Mouse (Mus musculus): ENCODE results near the gene Riok1.
A peak's percentile ranks its signal among the peaks of the same experiment; 100 is the strongest.

Riok1 gene

DNA sequence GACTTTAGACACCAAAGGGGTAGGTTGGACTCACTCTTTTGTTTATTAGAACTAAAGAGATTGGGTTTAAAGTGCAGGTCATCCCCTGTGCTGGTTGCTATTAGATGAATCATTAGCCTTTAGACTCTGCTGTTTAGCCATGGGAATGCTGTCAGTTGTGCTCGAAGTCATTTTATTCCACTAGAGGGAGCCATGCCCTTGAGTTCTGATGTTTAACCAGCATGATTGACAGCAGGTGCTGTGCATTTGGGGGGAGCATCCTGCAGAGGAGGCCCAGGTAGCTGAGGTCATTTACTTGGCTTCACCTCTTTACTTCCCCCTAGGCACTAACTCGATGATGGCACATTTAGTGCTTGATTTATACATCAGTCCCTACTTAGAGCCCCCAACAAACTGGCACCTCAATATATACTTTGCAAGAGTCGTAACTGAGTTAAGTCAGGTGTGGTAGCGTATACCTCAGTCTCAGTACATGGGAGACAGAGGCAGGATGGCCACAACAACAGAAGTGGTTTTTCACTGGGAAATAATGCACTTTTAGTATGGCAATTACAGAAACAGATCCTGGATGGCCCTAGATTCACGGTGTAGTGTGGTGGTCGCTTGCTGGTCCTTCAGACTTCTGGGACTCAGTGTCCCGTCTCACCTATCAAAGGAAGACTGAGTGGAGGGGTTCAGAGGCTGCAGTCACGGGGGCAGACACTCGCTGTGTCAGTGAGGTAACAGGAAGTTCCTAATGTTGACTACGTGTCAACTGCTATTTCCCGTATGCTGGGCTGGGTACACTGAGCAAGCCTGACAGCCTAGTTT lies 28.3 kb downstream of the Riok1 start:
- DNase-seq = peak; percentile 93

- DNase-seq = peak; percentile 30
These were observed 34.1 kb downstream of the Riok1 start for GRCm38 (mm10) chr13:38070945-38071344.

- DNase-seq = no peak
These were observed 36.8 kb downstream of the Riok1 start for GRCm38 (mm10) chr13:38073374-38074307.

DNA sequence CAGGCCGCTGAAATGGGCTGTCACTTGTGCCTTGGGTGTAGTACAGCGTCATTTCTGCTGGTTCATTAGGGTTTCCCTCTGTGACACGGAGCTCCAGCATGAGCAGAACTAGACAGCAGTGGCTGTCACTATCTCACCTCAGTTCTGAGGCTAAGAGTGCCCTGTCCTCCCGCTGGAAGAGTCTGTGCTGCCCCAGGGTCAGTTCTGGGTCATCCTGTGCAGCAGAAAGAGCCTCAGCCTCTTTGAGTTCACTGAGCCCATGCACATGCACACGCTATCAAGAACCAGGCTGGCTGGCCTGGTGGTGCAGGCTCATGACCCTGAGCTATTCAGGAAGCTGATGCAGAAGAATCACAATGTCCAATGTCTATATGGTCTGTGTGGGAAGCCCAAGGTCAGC lies 37.6 kb downstream of the Riok1 start:
- DNase-seq = no peak

DNA sequence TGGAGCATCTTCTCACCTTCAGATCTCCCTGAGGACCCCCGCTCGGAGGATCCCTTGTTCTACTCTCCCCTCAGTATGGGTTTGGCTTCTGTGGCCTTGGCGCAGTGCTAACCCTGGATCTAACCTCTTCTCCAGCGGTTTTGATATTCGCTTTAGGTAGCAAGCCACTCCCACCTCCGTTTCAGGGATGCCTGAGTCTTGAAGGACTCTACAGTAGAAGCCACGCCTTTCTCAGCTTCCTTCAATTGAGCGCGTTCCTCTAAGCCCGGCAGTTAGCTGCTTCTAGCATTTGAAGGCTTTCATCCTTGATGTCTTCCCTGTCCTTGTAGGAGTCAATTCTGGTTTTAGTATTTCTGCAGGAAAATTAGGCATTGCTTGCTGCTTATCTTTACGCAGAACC lies 40.3 kb downstream of the Riok1 start:
- DNase-seq = no peak

DNA sequence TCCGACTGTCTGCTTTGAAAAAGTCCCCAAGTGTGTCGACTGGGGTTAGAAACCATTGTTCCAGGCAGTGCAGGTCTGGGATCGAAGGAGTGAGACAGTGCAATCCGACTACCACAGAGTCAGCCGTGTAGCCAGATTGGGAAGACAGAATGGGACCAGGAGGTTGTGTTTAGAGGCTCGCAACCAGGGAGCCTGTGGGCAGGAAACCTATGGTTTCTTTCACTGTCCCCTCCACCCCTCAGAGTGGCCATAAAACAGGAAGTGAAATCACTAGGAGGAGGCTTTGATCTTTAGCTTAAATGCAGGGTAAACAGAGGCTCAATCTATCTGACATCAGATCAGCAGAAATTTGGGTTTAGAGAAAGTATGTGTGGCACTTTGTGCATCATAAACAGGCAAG lies 42.0 kb downstream of the Riok1 start:
- DNase-seq = no peak

GRCm38 (mm10) chr13:38079366-38079765 lies 42.6 kb downstream of the Riok1 start:
- DNase-seq = no peak

GRCm38 (mm10) chr13:38080014-38080413 lies 43.2 kb downstream of the Riok1 start:
- DNase-seq = no peak

- no peak for DNase-seq
These were observed 43.9 kb downstream of the Riok1 start for GRCm38 (mm10) chr13:38080725-38081124.

DNA sequence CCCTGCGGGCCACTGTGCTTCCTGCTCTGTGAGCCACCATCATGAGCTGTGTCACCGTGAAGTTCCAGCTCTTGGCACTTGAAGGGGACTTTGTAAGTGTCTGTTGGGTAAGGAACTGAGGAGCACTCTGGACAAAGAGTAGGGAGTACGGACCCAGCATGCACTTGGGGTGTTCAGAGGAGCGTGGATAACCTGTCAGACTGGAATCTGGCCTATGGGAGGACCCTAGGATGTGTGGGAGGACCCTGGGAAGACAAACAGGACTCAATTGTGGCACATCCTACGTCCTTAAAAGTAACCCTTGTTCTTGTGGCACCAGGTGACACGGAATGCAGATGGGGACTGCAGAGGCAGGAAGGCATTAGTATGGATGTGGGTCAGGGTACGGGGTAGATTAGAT lies 44.4 kb downstream of the Riok1 start:
- no peak for DNase-seq

GRCm38 (mm10) chr13:38086711-38087110 lies 49.9 kb downstream of the Riok1 start:
- no peak for DNase-seq

- DNase-seq = peak; percentile 36
These were observed 51.2 kb downstream of the Riok1 start for GRCm38 (mm10) chr13:38088008-38088407.

- DNase-seq = no peak
These were observed 52.7 kb downstream of the Riok1 start for GRCm38 (mm10) chr13:38089449-38089848.

GRCm38 (mm10) chr13:38089871-38090270 lies 53.1 kb downstream of the Riok1 start:
- DNase-seq = no peak

- no peak for DNase-seq
These were observed 59.4 kb downstream of the Riok1 start for GRCm38 (mm10) chr13:38096207-38096606.

DNA sequence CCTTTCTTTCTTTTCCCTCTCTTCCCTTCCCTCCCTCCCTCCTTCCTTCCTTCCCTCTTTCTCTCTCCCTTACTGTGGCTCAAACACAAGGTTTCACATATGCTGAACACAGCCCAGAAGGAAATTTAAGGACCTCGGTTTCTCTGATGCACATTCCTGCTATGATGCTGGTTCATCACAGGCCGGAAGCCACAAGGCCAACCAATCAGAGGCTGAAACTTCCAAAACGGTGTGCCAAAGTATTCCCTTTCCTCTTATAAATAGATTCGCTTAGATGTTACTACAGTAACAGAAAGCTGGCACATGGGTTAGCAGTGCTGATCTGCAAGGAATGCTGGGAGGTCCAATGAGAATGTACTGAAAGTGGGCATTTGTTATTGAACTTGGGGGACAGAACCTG lies 66.6 kb downstream of the Riok1 start:
- DNase-seq = no peak

- no peak for DNase-seq
These were observed 67.7 kb downstream of the Riok1 start for GRCm38 (mm10) chr13:38104501-38104900.

DNA sequence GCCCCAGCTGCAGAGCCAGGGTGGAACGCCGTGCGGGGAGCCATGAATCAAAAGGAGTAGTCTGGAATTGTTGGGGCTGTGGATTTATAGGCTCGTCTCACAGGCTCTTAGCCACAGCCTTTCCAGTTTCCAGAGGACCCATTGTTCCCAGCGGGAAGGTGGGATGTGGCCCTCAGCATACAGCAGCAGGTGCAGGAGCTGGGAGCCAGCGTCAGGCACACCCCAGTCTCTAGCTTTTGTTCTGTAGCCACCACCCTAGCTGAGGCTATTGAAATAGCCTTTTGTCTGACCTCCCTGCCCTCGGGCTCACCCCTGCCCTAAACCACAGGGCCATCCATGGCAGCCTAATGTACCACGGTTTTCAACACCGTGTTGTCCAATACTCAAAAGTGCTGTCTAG lies 72.3 kb downstream of the Riok1 start:
- no peak for DNase-seq
